Mouse (Mus musculus) adrenal gland (tissue): ENCODE measurements around the gene Alpl.

Source experiments
- intact Hi-C: fragments of 180-260 bp; cut with DNase I; formaldehyde crosslinking; loops from one replicate; pipeline ENCODE4 v1.15.1; 2025
- long read RNA-seq, 2 experiments: library from polyadenylated mRNA; unstranded; transcript quantifications; one replicate each; pipeline ENCODE4 v2.0.0; 2020; ENCODE audit warnings: borderline replicate concordance in 1 of 2; ENCODE audit not compliant: insufficient replicate concordance in 1 of 2

Gene Alpl
- long read RNA-seq, experiment 1: 0 reads
- long read RNA-seq, experiment 2, transcript Alpl-201 (12 exons, 2,522 nt): major isoform, 9 of 15 reads
- long read RNA-seq, experiment 2, partial matches to known transcripts: 5 of 15 reads
- long read RNA-seq, experiment 2, other reads (novel, unspliced or antisense): 1 of 15 reads

DNA sequence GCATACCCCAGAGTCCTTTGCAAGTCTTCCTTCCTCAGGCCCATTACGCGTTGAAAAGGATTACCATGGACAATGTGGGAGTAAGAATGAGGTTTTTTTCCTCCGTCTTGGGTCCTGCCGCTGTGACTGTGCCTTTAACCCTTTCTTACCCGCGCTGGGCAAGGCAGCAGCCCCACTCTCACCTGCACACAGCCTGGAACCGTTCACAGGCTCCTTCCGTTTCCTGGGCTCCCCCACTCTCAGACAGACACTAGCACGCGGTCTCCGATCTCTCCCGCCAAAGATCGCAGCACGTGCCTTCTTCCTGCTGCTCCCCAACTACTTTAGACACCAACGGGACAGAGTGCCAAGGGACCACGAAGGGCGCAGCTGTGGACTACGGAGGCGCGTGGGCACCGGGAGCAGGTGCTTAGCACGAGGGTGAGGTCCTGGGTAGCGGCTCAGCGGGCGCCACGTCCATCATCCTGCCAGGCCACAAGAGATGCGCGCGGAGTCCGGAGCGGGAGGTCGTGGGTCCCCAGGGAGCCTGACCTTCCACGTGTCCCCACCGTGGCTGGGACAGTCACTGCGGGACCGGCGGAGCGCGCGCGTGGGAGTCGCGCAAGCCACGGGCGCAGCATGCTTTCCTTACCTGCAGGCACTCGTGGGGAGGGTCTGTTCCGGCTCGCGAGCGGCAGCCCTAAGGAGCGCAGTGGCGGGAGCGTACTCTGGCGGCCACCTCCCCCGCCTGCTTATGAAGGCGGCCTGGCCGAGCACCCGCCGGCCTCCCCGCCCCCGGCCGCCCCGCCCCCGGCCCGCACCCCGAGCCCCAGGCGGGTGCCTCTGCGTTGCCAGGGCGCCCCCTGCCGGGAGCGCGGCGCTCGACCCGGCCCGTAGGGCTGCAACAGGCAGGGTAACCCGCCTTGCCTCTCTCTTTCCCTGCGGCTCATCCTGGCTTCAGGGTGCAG is at the start of gene Alpl:
Alpl (minus strand) TSS at position 774 of the 947 bp plus-strand sequence.
- intact Hi-C loops: loop anchor here (1.0 to 5.0 kb wide), 3 partner anchors 41 to 119 kb away; no protein-coding TSS in a partner anchor

DNA sequence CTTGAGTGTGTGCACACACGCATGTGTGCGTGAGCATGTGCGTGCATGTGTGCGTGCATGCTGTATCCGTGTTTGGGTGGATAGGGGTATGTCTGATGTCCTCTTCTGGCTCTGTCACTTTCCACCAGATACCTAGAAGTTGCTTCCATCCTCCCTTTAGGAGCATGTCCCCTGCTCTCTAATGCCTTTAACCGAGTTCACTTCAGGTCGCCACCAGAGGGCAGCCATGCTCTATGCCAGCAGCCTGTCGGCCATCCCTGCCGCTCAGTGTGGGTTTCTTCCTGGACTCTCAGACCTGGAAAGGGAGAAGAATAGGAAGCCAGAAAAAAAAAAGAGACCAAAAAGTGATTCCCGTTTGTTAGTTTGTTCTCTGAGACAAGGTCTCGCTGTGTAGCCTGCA is 48.5 kb upstream of the Alpl start:
- intact Hi-C loops: loop anchor here (2.0 kb wide), 1 partner anchor 106 kb away; no protein-coding TSS in a partner anchor

DNA sequence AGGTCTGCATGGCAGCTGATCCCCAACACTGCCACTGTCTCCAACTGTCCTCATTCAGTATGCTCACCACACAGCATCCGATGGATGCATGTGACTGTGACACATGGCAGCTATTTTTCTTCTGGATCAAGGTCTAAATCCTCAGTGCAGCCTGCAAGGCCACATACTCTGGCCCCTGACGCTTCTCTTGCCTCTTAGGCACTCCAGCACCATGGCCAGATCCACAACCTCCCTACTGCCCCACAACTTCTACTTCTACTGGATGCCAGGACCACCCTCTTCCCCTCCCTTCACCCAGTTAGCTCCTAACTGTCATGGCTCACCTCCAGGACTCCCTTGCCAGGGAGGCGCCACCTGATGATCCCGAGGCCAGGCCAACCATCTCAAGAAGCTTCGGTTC is 43.3 kb upstream of the Alpl start:
- intact Hi-C loops: loop anchor here (5.0 kb wide), 2 partner anchors 42 to 157 kb away; partner anchors contain the start of gene Alpl

DNA sequence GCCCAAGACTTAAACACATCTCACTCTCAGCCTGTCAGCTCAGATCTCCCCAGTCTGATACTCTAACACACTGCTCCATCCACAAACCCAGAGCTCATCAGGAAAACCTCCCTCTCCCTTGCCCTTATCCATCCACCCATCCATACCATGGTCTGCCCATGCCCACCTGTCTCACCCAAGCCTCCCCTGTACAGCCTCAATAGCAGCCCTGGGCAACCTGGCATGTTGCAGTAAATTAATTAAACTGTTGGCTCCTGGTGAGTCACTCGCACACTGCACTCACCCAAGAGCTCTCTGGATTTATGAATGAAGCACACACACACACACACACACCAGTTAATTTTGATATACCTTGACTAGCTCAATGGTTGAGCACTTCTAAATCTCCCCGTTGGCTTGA is 42.6 kb upstream of the Alpl start:
- intact Hi-C loops: loop anchor here (5.0 kb wide), 2 partner anchors 41 to 156 kb away; partner anchors contain the start of gene Alpl

DNA sequence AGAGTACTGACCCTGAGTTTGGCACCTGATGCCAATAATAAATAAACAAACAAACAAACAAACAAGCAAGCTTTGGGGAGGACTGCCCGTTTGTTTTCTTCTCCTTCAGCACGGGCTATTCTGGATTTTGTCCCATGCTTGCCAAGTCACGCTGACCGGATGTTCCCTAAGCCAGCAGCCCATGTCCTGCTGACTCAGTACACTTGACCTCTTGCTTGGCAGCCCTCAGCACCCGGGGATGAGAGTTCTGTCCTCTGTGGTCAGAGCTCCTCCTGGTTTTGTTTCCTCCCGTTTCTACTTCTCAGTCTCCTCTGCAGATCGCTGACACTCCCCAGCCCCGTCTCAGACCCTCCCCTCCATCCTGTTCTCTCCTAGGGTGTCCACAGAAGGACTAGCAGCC is 41.6 kb upstream of the Alpl start:
- intact Hi-C loops: loop anchor here (2.0 to 5.0 kb wide), 3 partner anchors 40 to 155 kb away; partner anchors contain the start of gene Alpl

DNA sequence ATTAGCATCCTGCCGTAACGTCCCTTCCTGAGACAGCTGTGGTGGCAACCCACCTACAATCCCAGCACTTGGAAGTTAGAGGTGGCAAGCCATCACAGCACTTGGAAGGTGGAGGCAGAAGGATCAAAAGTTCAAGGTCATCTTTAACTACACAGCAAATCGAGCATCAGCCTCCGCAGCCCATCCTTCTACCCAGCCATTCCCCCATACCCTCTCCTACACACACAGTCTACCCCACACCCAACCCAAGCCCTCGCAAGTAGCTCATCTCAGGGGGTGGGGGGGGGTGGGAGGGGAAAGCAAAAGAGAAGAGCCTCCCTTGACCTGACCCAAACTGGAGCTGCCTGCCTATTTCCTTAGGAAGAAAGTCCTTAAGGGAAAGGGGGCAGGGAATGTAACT is 40.6 kb upstream of the Alpl start:
- intact Hi-C loops: loop anchor here (2.0 to 5.0 kb wide), 3 partner anchors 39 to 154 kb away; partner anchors contain the start of gene Alpl

DNA sequence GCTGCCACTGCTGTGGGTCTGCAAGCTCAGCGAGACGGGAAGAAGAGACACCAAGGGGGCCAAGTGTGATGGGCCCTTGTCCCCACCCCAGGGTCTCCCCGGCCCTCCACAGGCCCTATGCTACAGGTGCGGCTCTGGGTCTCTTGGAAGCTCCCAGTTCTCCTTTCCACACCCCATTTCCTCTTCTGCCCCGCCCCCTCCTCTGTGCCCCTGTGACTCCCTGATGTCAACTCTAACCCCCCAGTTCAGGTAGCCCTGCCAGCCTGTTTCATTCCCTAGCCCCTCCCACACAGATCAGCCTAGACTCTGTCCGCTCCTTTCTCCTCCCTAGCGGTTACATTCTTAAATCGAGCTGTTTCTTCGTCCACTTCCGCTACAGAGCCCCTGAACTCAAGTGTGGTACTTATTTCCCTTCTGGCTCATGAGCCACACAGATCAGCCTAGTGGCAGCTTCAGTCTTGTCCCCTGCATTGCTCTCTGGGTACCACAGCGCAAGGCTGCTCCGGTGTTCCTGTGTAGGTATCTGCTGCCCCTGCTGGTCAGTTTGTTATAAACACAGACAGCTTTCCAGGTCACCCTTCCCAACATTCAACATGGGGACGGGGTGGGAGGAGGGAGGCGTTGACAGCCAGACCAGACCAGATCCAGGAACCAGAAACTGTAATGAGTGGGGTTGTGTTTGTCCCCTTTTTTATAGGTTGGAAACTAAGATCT is 39.6 kb upstream of the Alpl start:
- intact Hi-C loops: loop anchor here (2.0 to 5.0 kb wide), 3 partner anchors 38 to 153 kb away; partner anchors contain the start of gene Alpl

DNA sequence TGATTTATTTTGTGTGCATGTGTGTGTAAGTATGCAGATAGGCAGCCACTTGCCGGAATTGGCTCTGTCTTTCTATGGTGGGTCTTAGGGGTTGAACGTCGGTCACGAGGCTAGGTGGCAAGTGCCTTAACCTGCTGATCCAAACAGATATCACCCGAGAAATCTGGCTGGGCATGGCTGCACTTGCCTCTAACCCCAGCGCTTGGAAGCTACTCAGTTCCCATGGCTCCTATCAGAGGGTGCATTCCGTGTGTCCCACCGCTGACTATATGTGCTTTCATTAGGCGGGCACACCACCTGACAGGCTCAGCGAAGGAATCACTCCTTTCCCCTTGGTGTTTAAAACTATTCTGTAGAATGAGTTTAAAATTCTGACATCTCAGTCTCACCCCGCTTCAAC is 35.4 kb upstream of the Alpl start:
- intact Hi-C loops: no loop called here

DNA sequence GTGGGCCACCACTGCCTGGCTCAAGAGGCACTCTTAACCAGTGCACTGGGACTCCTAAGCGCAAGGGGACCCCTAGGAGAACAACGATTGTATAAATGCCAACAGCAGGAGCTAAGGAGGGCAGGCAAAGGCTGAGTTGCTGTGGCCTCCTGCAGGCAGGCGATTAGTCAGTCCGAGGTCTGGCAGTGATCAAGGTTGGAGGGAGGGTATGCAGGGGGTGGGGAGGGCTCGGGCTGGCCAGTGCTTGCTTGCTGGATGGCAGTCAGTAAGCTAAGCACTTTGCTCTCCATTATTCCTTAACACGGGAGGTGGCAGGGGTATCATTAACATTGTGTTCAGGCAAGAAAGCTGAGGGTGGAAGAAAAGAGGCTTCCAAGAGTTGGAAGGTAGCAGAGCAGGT is 34.2 kb upstream of the Alpl start:
- intact Hi-C loops: no loop called here

DNA sequence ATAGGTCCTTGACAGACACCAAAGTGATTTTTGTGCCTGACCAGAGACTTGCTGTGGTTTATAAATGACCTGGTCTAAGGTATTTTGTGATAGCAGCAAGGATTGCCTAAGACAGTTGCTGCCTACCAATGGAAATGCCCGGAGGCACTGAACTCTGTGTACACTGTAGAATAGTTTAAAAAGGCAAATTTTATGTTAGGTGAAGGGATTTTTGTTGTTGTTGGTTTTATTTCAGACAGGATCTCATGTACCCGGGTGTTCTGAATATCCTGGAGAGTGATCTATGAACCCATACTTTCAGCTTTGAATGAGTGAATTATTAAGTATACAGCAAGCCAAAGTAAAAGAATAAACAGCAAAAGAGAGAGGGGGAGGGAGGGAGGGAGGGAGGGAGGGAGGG is 28.7 kb upstream of the Alpl start:
- intact Hi-C loops: no loop called here

DNA sequence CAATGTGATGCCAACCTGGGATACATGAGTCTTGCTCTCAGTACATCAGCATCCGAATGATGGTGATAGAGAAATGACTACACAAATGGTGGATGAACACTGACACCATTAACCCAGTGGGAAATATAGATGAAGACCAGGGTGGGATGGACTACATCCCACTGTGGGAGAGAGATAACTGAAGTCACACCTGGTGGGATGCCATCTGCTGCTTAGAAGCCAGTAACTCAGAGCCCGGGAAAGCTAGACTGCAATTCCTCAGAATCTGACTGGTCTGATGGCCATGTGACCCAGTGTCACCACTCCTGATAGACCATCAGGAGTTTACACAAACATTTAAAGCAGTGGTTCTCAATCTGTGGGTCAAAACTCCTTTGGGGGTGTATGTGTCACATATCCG is 27.4 kb upstream of the Alpl start:
- intact Hi-C loops: no loop called here

DNA sequence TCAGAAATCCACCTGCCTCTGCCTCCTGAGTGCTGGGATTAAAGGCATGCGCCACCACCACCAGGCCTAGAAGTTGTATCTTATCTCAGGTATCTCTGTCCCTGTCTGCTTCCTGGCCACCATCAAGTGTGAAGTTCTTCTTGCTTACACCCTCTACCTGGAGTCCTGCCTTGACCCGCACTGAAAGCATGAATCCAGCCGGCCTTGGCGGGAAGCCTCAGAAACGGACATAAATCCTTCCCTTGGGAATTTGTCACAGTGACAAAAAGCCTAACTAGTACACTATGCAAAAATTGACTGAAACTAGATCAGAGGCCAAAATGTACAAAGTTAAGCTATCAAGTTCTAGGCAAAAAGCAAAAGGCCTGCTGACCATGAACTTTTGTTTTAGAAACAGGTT is 26.4 kb upstream of the Alpl start:
- intact Hi-C loops: no loop called here

DNA sequence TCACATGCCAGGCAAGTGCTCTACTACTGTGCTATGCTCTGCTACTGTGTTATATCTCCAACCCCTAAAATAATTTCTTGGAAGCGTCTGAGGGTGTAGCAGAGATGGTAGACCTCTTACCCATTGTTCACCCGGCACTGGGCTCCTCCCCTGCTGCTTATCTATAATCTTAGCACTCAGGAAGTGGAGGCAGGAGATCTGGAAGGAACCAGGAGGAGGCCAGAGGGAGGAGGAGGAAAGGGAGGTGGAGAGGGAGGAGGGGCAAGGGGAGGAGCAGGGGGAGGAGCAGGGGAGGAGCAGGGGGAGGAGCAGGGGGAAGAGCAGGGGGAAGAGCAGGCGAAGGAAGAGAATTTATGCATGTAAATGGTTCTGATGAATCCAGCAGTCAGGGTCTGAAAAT is 24.5 kb upstream of the Alpl start:
- intact Hi-C loops: no loop called here

DNA sequence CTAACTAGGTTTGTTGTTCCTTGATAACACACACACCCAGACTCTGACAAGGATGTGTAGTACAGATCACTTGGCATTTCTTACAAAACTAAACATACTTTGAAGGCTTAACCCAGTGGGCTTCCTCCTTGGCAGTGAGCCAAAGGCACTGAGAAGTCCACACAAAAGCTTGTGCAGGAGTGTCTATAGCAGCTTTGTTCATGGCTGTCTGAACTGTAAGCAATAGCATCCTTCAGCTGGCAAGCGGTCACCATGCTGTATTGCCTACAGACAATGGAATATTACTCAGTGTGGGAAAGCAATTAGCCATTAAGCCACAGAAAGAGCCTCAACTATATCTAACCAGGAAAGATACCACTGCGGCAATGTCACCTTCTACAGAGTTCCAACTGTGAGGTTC is 23.3 kb upstream of the Alpl start:
- intact Hi-C loops: no loop called here

DNA sequence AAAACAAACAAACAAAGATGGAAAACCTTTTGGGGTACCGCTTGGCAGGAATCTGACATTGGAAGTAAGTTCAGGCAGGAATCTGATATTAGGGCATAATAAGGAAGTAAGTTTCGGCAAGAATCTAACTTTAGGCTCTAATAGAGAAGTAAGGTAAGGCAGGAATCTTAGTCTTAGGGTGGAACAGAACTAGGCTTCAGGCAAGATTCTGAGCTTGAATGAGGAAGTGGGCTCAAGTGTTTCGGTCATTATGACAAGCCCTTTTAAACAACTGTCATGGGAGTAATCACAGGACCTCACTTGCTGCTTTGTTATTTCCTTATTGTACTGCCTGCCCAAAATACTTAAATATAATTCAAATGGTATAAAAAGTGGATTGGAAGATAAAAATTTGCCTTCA is 22.2 kb upstream of the Alpl start:
- intact Hi-C loops: no loop called here

DNA sequence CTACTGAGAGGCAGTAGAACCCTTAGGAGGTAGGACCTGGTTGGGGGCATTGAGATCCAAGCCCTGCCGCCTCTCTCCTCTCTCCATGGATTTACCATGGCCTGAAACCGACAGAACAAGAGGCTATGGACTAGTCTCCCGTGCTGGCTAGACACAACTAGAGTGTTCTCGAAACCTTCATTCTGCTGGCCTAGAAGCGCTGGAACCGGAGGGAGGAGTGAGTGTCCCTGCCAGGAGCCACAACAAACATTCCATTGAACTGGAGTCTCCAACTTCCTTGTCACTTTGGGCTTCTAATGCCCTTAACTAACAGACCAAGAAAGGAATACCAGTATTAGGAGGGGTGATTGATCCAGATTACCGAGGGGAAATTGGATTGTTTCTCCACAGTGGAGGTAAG is 20.0 kb upstream of the Alpl start:
- intact Hi-C loops: no loop called here

DNA sequence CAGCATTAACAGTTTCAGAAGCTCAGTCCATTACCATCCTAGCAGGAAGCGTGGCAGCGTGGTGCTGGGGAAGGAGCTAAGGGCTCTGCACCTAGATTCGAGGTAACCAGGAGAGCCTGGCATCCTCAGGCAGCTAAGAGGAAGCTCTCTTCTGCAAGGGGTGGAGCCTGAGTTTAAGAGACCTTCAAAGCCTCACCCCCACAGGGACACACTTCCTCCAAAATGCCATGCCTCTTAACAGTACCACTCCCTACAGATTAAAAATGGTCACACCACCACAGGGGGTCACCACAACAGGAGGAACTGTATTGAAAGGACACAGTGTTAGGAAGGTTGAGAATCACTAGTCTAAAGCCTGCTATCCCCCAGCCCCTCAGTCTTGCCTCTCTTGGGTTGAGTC is 19.3 kb upstream of the Alpl start:
- intact Hi-C loops: no loop called here

DNA sequence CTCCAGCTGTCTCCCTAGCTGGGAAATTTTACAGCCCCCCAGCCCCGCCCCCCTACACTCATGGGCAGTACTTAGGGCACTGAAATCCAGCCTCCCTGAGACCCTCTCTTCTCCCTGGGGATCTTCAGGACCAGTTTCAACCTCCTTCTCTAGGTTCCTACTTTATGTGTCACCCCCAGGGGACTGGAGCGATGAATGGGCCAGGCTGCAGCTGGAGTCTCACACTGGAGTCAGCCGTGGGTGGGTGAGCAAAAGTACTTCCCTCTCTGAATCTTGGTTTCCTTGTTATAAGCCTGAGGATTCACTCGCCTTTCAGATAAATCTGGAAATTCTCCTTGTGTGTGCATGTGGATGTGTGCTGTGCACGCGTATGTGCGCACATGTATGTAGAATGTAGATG is 18.0 kb upstream of the Alpl start:
- intact Hi-C loops: no loop called here

DNA sequence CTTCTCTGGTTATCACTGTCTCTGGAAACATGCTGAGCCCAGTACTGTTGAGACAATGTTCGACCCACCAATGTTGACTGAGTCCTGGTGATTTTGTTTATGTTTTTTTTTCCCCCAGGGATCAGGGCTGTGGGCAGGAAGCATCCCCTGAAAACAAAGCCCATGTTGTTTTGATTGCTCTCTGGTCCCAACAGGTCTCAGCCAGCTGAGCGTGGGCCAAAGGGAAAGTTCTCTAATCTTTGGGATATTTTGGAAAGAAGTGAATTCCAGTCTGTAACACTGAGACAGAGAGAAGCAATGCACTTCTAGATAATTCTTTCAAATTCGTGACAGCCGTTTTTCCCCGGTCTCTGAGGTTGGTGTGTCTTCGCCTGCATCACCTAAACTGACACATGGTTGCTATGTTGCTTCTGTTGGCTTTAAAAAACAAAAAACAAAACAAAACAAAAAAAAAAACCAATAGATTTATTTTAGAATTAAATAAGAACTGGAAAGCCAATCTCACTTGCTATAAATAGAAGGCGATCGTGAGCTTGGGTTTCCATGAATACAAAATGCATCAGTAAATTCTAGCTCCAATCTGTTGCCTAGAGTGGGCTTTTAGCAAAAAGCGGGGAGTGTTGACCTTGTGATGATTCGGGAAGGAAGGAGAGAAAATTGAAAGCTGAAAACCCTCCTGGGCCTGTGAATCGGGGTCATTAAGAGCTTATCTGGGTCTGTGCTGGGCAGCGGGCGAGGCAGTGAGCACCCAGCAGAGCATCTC is 16.9 kb upstream of the Alpl start:
- intact Hi-C loops: no loop called here

DNA sequence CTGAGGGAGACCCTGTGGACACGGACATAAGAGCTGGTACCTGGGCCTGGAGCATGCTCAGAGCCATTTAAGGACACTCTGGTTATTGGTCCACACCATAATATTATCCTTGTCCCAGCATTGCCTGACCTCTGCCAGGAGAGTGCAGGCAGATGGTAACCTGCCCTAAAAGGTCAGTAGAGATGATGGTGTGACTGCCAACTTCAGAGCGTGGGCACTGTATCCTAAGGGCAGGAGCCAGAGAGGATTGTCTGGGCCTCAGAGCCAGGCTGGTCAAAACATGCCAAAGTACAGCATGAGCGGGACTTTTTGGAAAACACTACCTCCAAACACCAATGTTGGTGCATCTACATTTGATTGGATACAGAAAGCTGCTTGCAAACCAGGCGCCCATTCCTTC is 13.8 kb upstream of the Alpl start:
- intact Hi-C loops: no loop called here

DNA sequence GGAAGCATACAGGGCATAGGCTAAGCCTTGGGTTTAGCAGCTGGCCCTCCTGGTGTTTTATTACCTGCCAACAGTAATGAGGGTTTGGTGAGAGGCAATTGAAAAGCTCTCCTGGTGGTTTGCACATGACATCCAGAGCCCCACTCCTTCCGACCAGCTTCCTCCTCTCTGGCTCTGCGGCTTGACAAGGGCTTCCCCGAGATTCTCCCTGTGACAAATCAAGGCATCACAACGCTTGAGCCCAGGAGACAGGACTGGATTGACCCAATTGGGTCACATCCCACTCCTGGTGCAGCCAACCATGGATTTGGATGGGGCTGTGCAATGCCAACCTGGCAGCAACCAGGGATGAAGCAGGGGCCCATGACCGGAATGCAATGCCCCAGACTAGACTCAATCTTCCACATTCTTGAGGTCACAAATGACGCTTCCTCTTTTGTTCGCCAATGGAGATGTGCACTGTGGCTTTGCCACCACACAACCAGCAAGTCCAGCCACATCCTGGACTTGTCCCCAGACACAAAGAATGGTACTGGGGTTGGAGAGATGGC is 11.2 kb upstream of the Alpl start:
- intact Hi-C loops: no loop called here
